Mouse (Mus musculus) midbrain, postnatal 0 days (tissue): ENCODE measurements around the gene Ddx6. TPM values are rescaled to one million over a fixed set of nuclear protein-coding genes. Genes with fewer than 3 reads are reported as not detected.
A peak's percentile ranks its signal among the peaks of the same experiment; 100 is the strongest.

ENCODE experiments used
- ATAC-seq: fragments of 200-750 bp; cut with Nextera tagmentation; 2 replicates; pipeline ENCODE4 v1.8.0; 2017; ENCODE audit warnings: moderate number of reproducible peaks, mild to moderate bottlenecking, moderate TSS enrichment, moderate library complexity; ENCODE audit not compliant: low FRiP score
- DNase-seq: peaks from one replicate; pipeline ENCODE4 v3.0.0-alpha.2; 2015; ENCODE audit warnings: low spot score
- H3K27ac ChIP-seq: fragments of 300-500 bp; sonication (generic); 2 replicates; pipeline ENCODE4 v1.5.1; 2014; ENCODE audit warnings: low read depth, mild to moderate bottlenecking, low read length, mixed read lengths
- H3K27me3 ChIP-seq: fragments of 300-500 bp; sonication (generic); 2 replicates; pipeline ENCODE4 v1.6.1; 2014; ENCODE audit warnings: low read length, control low read depth, mixed read lengths; ENCODE audit not compliant: insufficient read depth
- H3K36me3 ChIP-seq: fragments of 300-500 bp; sonication (generic); 2 replicates; pipeline ENCODE4 v1.6.1; 2014; ENCODE audit warnings: low read length, control low read depth, mixed read lengths; ENCODE audit not compliant: insufficient read depth
- H3K4me1 ChIP-seq: fragments of 300-500 bp; sonication (generic); 2 replicates; pipeline ENCODE4 v1.6.1; 2014; ENCODE audit warnings: mild to moderate bottlenecking, control low read depth, antibody characterized with exemption, low read length, mixed read lengths; ENCODE audit not compliant: insufficient read depth
- H3K4me2 ChIP-seq: fragments of 300-500 bp; sonication (generic); 2 replicates; pipeline ENCODE4 v1.6.1; 2014; ENCODE audit warnings: low read depth, mild to moderate bottlenecking, low read length, mixed read lengths; ENCODE audit not compliant: poor library complexity, severe bottlenecking
- H3K4me3 ChIP-seq: fragments of 300-500 bp; sonication (generic); 2 replicates; pipeline ENCODE4 v1.5.1; 2014; ENCODE audit warnings: low read depth, mild to moderate bottlenecking, low read length, moderate library complexity
- H3K9ac ChIP-seq: fragments of 300-500 bp; sonication (generic); replicated peaks from 2 replicates; pipeline ENCODE4 v1.6.1; 2014; ENCODE audit warnings: mild to moderate bottlenecking, low read length, moderate library complexity, mixed read lengths; ENCODE audit not compliant: poor library complexity, severe bottlenecking
- H3K9me3 ChIP-seq: fragments of 300-500 bp; sonication (generic); 2 replicates; pipeline ENCODE4 v1.6.1; 2016; ENCODE audit warnings: low read length, control low read depth
- CTCF ChIP-seq: IDR thresholded peaks from 2 replicates; pipeline ENCODE4 v1.5.1; 2016; ENCODE audit warnings: antibody characterized with exemption, mild to moderate bottlenecking
- WGBS: fragments of 180-500 bp; shearing (Covaris S2); extraction: QIAGEN DNeasy Blood & Tissue Kit; methylation state at CpG from one replicate; pipeline ENCODE4 v1.1.7; 2014; 5-methylcytosine and 5-hydroxymethylcytosine counted together
- polyA plus RNA-seq: library from polyadenylated mRNA; unstranded; fragments of >200 nt; fragmentation: Nextera tagmentation; extraction: Ambion mirVana; gene quantifications from 2 replicates; pipeline ENCODE4 v1.2.1, GENCODE M21; 2015
- total RNA-seq: library from RNA; depleted of rRNA; stranded (reverse); fragments of >200 nt; gene quantifications from 2 replicates; pipeline ENCODE4 v1.2.3, GENCODE M21; 2014

The Ddx6 gene
- total and polyA plus RNA-seq, 2 experiments from 2014 or later, result 19.9 to 68.6 TPM

- 85% methylated on average over 3 of the region's 3 CpGs for WGBS
- H3K4me1 ChIP-seq, result no peaks in the 10 kb centered on the region
- no peak overlapping the region for H3K9ac ChIP-seq
- H3K4me3 ChIP-seq, result no peak overlapping the region
- H3K27ac ChIP-seq, result no peak overlapping the region
- H3K27me3 ChIP-seq, result no peaks in the 10 kb centered on the region
- H3K9me3 ChIP-seq, result no peaks in the 10 kb centered on the region
- peaks cover 7% of the 10 kb centered on the region for H3K36me3 ChIP-seq
- TF ChIP-seq CTCF, result peak; percentile 23; the same call in 1 of the 2 replicates
- DNase-seq (no peak), ATAC-seq (no peak)
- no peak overlapping the region for H3K4me2 ChIP-seq
Observed at GRCm38 (mm10) chr9:44640646-44641357, 36.1 kb downstream of the Ddx6 start.

DNA sequence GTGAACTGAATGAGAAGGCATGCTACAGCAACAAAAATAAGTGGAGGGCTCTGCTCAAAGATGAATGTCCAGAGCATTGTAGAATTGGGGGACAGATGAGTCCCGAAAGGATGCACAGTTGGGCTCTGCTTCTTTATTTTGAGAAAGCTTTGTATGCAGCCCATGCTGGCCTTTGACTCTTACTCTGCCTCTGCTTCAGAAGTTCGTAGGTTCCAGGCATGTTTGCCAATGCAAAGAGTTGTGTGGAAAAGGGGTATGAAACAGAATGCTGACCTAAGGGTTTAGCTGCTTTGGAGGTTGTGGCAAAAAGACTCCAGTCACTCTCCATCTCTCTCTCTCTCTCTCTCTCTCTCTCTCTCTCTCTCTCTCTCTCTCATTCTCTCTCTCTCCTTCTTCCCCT lies 36.9 kb downstream of the Ddx6 start:
- DNase-seq (no peak), ATAC-seq (no peak)
- no peak overlapping the region for H3K9ac ChIP-seq
- H3K4me3 ChIP-seq, result no peak overlapping the region
- no peaks in the 10 kb centered on the region for H3K9me3 ChIP-seq
- H3K27me3 ChIP-seq, result no peaks in the 10 kb centered on the region
- no peaks in the 10 kb centered on the region for H3K4me1 ChIP-seq
- H3K4me2 ChIP-seq, result no peak overlapping the region
- no peak for TF ChIP-seq CTCF
- no peak overlapping the region for H3K27ac ChIP-seq
- 90% methylated on average over 2 of the region's 2 CpGs for WGBS
- peaks cover 3% of the 10 kb centered on the region; the same call in 1 of the 2 replicates for H3K36me3 ChIP-seq

- no peak for TF ChIP-seq CTCF
- Histone ChIP-seq H3K9ac (no peak overlapping the region), H3K4me3 (no peak overlapping the region), H3K36me3 (no peaks in the 10 kb centered on the region; the same call in 1 of the 2 replicates), H3K27ac (no peak overlapping the region), H3K4me2 (no peak overlapping the region), H3K27me3 (no peaks in the 10 kb centered on the region), H3K9me3 (no peaks in the 10 kb centered on the region), H3K4me1 (no peaks in the 10 kb centered on the region)
- DNase-seq (no peak), ATAC-seq (no peak)
- WGBS, result 96% methylated on average over 7 of the region's 7 CpGs
Observed at GRCm38 (mm10) chr9:44643103-44643502, 38.4 kb downstream of the Ddx6 start.

GRCm38 (mm10) chr9:44644186-44644585 lies 39.5 kb downstream of the Ddx6 start:
- Histone ChIP-seq H3K9me3 (no peaks in the 10 kb centered on the region), H3K9ac (no peak overlapping the region), H3K4me1 (no peaks in the 10 kb centered on the region), H3K4me2 (no peak overlapping the region), H3K4me3 (no peak overlapping the region), H3K27me3 (no peaks in the 10 kb centered on the region), H3K36me3 (no peaks in the 10 kb centered on the region), H3K27ac (no peak overlapping the region)
- ATAC-seq (no peak), DNase-seq (no peak)
- WGBS, result 93% methylated on average over 2 of the region's 2 CpGs
- no peak for TF ChIP-seq CTCF

- no peak overlapping the region for H3K4me2 ChIP-seq
- H3K9ac ChIP-seq, result no peak overlapping the region
- H3K27me3 ChIP-seq, result no peaks in the 10 kb centered on the region
- WGBS, result 67% methylated on average over 5 of the region's 5 CpGs
- H3K4me1 ChIP-seq, result no peaks in the 10 kb centered on the region
- H3K9me3 ChIP-seq, result no peaks in the 10 kb centered on the region
- no peak overlapping the region for H3K4me3 ChIP-seq
- no peak overlapping the region for H3K27ac ChIP-seq
- ATAC-seq (no peak), DNase-seq (peak; percentile 6)
- no peak for TF ChIP-seq CTCF
- H3K36me3 ChIP-seq, result no peaks in the 10 kb centered on the region
Observed at GRCm38 (mm10) chr9:44645481-44645880, 40.8 kb downstream of the Ddx6 start.

DNA sequence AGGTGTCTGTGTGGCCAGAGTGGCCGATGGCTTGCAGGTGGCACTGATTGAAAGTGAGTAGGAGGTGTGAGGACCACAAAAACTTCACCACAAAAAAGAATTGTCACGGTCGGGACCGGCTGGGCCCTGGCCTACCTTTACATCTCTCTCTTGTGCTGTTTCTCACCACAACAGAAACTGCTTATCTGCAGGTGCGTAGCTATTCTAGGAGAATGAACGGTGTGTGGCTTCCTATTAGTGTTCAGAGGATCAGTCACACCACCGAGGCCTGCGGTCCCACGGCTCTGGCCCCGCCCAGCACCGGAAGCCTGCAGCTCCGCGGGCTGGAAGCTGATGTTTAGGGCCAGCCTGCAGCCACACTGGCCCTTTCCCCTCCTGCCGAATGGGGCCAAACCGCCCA lies 41.2 kb downstream of the Ddx6 start:
- Histone ChIP-seq H3K4me2 (no peak overlapping the region), H3K4me3 (no peak overlapping the region), H3K9me3 (no peaks in the 10 kb centered on the region), H3K9ac (no peak overlapping the region), H3K4me1 (no peaks in the 10 kb centered on the region), H3K27ac (no peak overlapping the region), H3K27me3 (no peaks in the 10 kb centered on the region), H3K36me3 (no peaks in the 10 kb centered on the region)
- no peak for ATAC-seq
- 80% methylated on average over 15 of the region's 15 CpGs for WGBS
- no peak for DNase-seq
- TF ChIP-seq CTCF, result no peak
